Mouse (Mus musculus): Measurements from ENCODE around the gene Sec16b. TPM values are rescaled to one million over a fixed set of nuclear protein-coding genes. Genes with fewer than 3 reads are reported as not detected.

The Sec16b gene
- polyA plus RNA-seq (2017; shearing (Covaris generic)) = 2.7 TPM

GRCm38 (mm10) chr1:157506522-157506921, at the start of gene Sec16b:
Gene Sec16b (plus strand): TSS chr1:157506728.

GRCm38 (mm10) chr1:157458421-157459208, 47.9 kb upstream of the Sec16b start, which contains the start of gene Cryzl2:
Gene Cryzl2 (plus strand): TSS chr1:157458577.

Other genes with a start within 250 kb of the Sec16b start
- gene Rasal2, start 94.1 kb upstream of the Sec16b start, polyA plus RNA-seq (2017; shearing (Covaris generic)) = not detected
- gene Cryzl2, start 48.2 kb upstream of the Sec16b start, polyA plus RNA-seq (2017; shearing (Covaris generic)) = 9.8 TPM

Measured in inflammation-experienced regulatory T-cells, adult 16 weeks (primary cell).